Mouse (Mus musculus) lung, postnatal 0 days (tissue): ENCODE results near the gene Fscn2. TPM values are rescaled to one million over a fixed set of nuclear protein-coding genes. Genes with fewer than 3 reads are reported as not detected.

Source experiments
- ATAC-seq: fragments of 200-750 bp; cut with Nextera tagmentation; 2 replicates; pipeline ENCODE4 v1.8.0; 2017; ENCODE audit warnings: moderate library complexity
- DNase-seq: peaks from one replicate; pipeline ENCODE4 v3.0.0-alpha.2; 2016; ENCODE audit warnings: low spot score
- H3K27ac ChIP-seq: fragments of 300-500 bp; sonication (generic); 2 replicates; pipeline ENCODE4 v1.5.1; 2014; ENCODE audit warnings: antibody characterized with exemption, mild to moderate bottlenecking, low read length, mixed read lengths
- H3K27me3 ChIP-seq: fragments of 300-500 bp; sonication (generic); replicated peaks from 2 replicates; pipeline ENCODE4 v1.6.1; 2014; ENCODE audit warnings: low read length, mixed read lengths; ENCODE audit not compliant: insufficient read depth
- H3K36me3 ChIP-seq: fragments of 300-500 bp; sonication (generic); 2 replicates; pipeline ENCODE4 v1.6.1; 2014; ENCODE audit warnings: low read length, mixed read lengths; ENCODE audit not compliant: insufficient read depth
- H3K4me1 ChIP-seq: fragments of 300-500 bp; sonication (generic); 2 replicates; pipeline ENCODE4 v1.6.1; 2014; ENCODE audit warnings: antibody characterized with exemption, low read depth, low read length, mixed read lengths; ENCODE audit not compliant: insufficient read depth
- H3K4me2 ChIP-seq: fragments of 300-500 bp; sonication (generic); replicated peaks from 2 replicates; pipeline ENCODE4 v1.6.1; 2014; ENCODE audit warnings: low read depth, mild to moderate bottlenecking, low read length, moderate library complexity, mixed read lengths
- H3K4me3 ChIP-seq: fragments of 300-500 bp; sonication (generic); 2 replicates; pipeline ENCODE4 v1.5.1; 2014; ENCODE audit warnings: low read depth, low read length
- H3K9ac ChIP-seq: fragments of 300-500 bp; sonication (generic); replicated peaks from 2 replicates; pipeline ENCODE4 v1.6.1; 2014; ENCODE audit warnings: low read depth, mild to moderate bottlenecking
- H3K9me3 ChIP-seq: fragments of 300-500 bp; sonication (generic); 2 replicates; pipeline ENCODE4 v1.6.1; 2016; ENCODE audit warnings: low read length, mixed read lengths
- CTCF ChIP-seq: IDR thresholded peaks from 2 replicates; pipeline ENCODE4 v1.5.1; 2016; ENCODE audit warnings: antibody characterized with exemption, mild to moderate bottlenecking
- EP300 ChIP-seq: IDR thresholded peaks from 2 replicates; pipeline ENCODE4 v1.6.1; 2016; ENCODE audit warnings: antibody characterized with exemption, mild to moderate bottlenecking, control low read depth
- WGBS: fragments of 180-500 bp; shearing (Covaris S2); extraction: QIAGEN DNeasy Blood & Tissue Kit; methylation state at CpG from one replicate; pipeline ENCODE4 v1.1.7; 2014; 5-methylcytosine and 5-hydroxymethylcytosine counted together
- polyA plus RNA-seq: library from polyadenylated mRNA; unstranded; fragments of >200 nt; fragmentation: Nextera tagmentation; extraction: Ambion mirVana; gene quantifications from 2 replicates; pipeline ENCODE4 v1.2.1, GENCODE M21; 2015

Gene Fscn2
- polyA plus RNA-seq, 1 experiment from 2014 or later = 0.36 TPM

DNA sequence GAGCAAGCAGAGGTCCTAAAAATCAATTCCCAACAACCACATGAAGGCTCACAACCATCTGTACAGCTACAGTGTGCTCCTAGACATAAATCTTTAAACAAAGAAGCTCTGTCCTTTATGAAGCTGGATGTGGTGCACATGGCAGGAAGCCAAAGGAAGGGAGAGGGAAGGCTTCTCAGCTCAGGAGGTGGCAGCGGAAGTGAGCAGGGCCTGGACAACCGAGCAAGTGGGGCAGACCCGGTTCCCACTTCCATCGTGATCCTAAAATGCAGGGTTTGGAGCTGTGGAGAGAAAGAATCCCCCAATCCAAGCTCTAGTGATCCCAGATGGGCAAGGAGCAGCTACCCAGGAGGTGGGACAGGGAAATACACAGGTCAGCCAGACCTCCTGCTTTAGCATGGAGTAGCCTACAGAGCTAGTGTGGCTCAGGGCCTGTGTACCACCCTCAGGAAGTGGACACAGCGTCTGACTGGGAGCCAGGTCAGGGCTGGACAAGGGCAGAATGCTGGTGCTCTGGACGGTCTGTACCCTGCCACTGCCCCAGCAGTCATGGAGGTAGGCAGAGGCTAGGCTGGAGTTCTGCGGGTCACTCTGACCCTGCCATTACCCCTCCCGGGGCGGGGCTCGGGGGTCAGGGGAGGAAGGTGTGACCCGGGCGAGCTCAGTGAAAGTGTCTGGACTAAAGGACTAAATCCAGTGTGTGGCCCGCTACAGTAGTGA lies 8.6 kb upstream of the Fscn2 start:
- Histone ChIP-seq H3K9me3 (no peaks in the 10 kb centered on the region), H3K4me1 (peaks cover 29% of the 10 kb centered on the region), H3K36me3 (no peaks in the 10 kb centered on the region), H3K4me2 (no peak overlapping the region), H3K9ac (0 out of 2 replicates have a peak overlapping the region, but pooled peaks have one; percentile 4), H3K4me3 (no peak overlapping the region), H3K27me3 (no peaks in the 10 kb centered on the region), H3K27ac (peak overlapping the region; percentile 84)
- DNase-seq (peak; percentile 75), ATAC-seq (no peak)
- TF ChIP-seq EP300 (peak; percentile 53; the same call in 1 of the 2 replicates), CTCF (no peak)
- 49% methylated on average over 13 of the region's 13 CpGs for WGBS

DNA sequence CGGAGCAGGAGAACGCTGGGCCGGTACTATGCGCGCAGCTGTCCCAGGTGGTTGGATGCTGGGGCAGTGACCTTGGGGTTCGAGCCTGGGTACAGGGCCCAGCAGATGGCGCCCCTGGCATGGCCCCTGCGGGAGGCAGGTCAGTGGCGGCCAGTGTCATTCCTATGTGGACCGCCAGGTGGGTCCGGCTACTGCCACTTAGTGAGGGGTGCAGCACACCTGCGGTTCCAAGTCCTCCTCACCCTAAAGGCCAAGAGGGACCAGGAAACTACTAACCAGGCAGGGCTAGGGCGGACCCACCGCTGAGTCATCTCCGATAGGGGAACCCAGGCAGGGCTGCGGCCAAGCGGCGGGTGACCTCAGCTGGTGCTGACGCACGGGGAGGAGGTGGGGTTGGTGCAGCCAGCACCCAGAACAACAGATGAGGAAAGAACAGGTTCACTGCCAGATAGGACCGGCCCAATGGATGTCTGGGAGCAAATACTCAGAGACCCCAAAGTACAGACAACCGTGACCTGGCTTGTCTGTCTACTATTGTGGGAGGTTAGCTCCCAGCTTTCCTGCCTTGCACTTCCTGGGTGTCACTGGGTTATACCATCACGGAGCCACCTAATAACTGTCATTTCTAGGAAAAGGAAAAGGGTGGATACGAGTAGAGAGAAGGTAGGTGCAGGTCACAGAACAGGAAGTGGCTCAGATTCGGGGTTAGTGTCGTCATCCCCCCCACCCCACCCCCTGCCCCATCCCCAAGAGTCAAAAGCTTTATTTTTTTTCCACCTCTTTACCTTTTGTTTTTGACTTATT lies 7.6 kb upstream of the Fscn2 start:
- no peak overlapping the region for H3K9ac ChIP-seq
- peak; percentile 97 for DNase-seq
- H3K27ac ChIP-seq = peak overlapping the region; percentile 84
- H3K4me1 ChIP-seq = peaks cover 37% of the 10 kb centered on the region
- WGBS = 21% methylated on average over 24 of the region's 26 CpGs
- TF ChIP-seq EP300 (peak; percentile 84), CTCF (peak; percentile 96)
- peak; percentile 68 for ATAC-seq
- no peaks in the 10 kb centered on the region for H3K9me3 ChIP-seq
- H3K4me3 ChIP-seq = no peak overlapping the region
- no peaks in the 10 kb centered on the region for H3K27me3 ChIP-seq
- H3K36me3 ChIP-seq = no peaks in the 10 kb centered on the region
- peak overlapping the region; percentile 6 for H3K4me2 ChIP-seq

DNA sequence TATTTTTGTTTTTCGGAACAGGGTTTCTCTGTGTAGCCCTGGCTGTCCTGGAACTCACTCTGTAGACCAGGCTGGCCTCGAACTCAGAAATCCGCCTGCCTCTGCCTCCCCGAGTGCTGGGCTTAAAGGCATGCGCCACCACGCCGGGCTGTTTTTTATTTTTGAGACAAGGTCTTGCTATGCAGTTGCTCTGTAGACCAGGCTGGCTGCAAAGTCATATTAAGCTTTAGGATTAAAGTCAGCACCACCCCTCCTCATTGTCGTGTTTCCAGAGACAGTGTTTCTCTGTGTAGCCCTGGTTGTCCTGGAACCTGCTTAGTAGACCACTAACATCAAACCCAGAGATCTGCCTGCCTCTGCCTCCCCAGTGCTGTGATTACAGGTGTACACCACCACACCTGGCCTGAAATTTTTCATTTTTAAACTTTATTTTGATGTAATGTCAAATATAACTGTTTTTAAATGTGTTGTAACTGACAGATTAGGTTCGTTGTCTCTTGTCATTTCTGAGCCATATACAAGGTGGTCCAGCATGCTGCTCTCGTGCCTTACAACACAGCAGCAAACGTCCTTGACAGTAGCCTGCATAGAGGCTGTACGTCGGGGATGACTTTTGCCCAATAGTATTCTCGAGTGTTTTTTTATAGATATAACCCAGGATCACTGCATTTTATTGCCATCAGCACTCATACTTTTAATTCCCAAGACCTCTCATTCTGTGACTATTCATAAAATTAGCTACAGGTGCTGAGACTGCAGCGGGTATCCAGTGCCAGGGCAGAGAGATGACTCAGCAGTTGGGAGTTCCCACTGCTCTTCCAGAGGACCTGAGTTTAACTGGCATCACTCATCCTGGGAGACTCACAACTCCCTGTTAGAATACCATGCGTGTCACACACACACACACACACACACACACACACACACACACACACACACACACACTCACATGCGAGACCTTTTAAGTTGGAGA lies 6.7 kb upstream of the Fscn2 start:
- H3K36me3 ChIP-seq = no peaks in the 10 kb centered on the region
- ATAC-seq = no peak
- no peak for DNase-seq
- no peak overlapping the region for H3K27ac ChIP-seq
- H3K9me3 ChIP-seq = no peaks in the 10 kb centered on the region
- TF ChIP-seq EP300 (no peak), CTCF (no peak)
- 81% methylated on average over 17 of the region's 17 CpGs for WGBS
- no peak overlapping the region for H3K4me2 ChIP-seq
- no peaks in the 10 kb centered on the region for H3K27me3 ChIP-seq
- H3K9ac ChIP-seq = no peak overlapping the region
- H3K4me3 ChIP-seq = no peak overlapping the region
- H3K4me1 ChIP-seq = peaks cover 33% of the 10 kb centered on the region

DNA sequence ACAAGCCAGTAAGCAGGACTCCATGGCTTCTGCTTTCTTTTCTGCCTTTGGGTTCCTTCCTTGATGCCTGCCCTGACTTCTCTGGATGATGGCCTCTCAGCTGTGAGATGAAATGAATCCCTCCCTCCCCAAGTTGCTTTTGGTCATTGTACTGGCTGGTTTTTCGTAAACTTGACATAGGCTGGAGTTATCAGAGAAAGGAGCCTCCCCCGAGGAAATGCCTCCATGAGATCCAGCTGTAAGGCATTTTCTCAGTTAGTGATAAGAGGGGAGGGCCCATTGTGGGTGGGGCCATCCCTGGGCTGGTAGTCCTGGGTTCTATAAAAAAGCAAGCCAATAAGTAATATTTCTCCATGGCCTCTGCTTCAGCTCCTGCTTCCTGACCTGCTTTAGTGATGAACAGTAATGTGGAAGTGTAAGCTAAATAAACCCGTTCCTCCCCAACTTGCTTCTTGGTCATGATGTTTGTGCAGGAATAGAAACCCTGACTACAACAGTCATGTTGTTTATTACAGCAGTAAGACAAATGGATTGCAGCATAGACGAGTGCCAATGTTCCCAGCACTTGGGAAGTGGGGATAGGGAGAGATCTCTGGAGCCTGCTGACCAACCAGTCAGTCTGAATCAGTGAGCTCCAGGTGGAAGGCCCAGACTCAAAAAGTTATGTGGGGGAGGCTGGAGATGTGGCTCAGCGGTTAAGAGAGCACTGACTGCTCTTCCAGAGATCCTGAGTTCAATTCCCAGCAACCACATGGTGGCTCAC lies 5.9 kb upstream of the Fscn2 start:
- Histone ChIP-seq H3K9ac (no peak overlapping the region), H3K27ac (0 out of 2 replicates have a peak overlapping the region, but pooled peaks have one; percentile 14), H3K9me3 (no peaks in the 10 kb centered on the region), H3K36me3 (no peaks in the 10 kb centered on the region), H3K27me3 (no peaks in the 10 kb centered on the region), H3K4me3 (no peak overlapping the region), H3K4me2 (no peak overlapping the region), H3K4me1 (peaks cover 33% of the 10 kb centered on the region)
- peak; percentile 48 for DNase-seq
- WGBS = 35% methylated on average over 5 of the region's 5 CpGs
- no peak for ATAC-seq
- TF ChIP-seq EP300 = no peak
- no peak for TF ChIP-seq CTCF

DNA sequence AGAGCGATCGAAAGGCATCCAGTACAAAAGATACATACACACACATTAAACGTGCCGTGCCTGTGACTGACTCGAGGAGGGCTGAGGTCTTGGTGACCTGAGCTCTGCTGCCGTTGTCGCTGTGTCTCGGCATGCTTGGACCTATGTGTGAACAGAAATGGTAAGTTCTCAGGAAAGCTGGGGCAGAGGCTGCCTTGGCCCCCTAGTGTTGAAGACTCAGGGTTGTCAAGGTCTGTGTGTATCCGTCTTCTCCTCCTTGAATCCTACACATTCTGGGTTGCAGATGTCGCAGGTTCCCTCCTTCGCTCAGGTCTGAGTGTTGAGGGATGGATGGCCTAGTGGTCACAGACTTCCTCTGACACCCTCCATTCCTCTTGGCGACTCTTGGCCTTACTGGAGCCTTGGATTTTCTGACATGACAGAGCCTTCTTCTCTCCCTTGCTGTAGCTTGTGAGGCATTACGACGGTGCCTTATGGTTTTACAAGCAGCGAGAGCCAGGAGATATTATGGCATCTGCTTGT lies 5.0 kb upstream of the Fscn2 start:
- ATAC-seq = no peak
- WGBS = 69% methylated on average over 15 of the region's 15 CpGs
- no peak for DNase-seq
- Histone ChIP-seq H3K36me3 (no peaks in the 10 kb centered on the region), H3K4me3 (no peak overlapping the region), H3K9ac (no peak overlapping the region), H3K27me3 (no peaks in the 10 kb centered on the region), H3K4me1 (peaks cover 28% of the 10 kb centered on the region), H3K27ac (no peak overlapping the region), H3K4me2 (no peak overlapping the region), H3K9me3 (no peaks in the 10 kb centered on the region)
- no peak for TF ChIP-seq EP300
- peak; percentile 52 for TF ChIP-seq CTCF
